Mouse (Mus musculus) C2C12 (cell line): ENCODE measurements around the gene Rhoq. TPM values are rescaled to one million over a fixed set of nuclear protein-coding genes. Genes with fewer than 3 reads are reported as not detected.

Experiments
- H3K27me3 ChIP-seq: one replicate; pipeline ENCODE4 v1.6.1; 2011; ENCODE audit not compliant: control insufficient read depth, insufficient read depth, insufficient read length
- H3K36me3 ChIP-seq: one replicate; pipeline ENCODE4 v1.6.1; 2011; ENCODE audit not compliant: control insufficient read depth, insufficient read depth
- H3K4me3 ChIP-seq: one replicate; pipeline ENCODE4 v1.5.1; 2011; ENCODE audit warnings: mild to moderate bottlenecking, control low read depth; ENCODE audit not compliant: poor library complexity, insufficient read depth, severe bottlenecking
- H3K79me2 ChIP-seq: one replicate; pipeline ENCODE4 v1.6.1; 2011; ENCODE audit not compliant: control insufficient read depth, insufficient read depth
- H3K79me3 ChIP-seq: one replicate; pipeline ENCODE4 v1.6.1; 2011; ENCODE audit warnings: low read depth, control low read depth
- H3ac ChIP-seq: one replicate; pipeline ENCODE3; 2011; ENCODE audit warnings: low read depth; ENCODE audit not compliant: control insufficient read depth, insufficient read length
- CEBPB ChIP-seq: IDR thresholded peaks from one replicate; pipeline ENCODE4 v1.6.1; 2011; ENCODE audit warnings: low read depth, mild to moderate bottlenecking, control low read depth, moderate library complexity
- CTCF ChIP-seq: IDR thresholded peaks from one replicate; pipeline ENCODE4 v1.5.1; 2011; ENCODE audit not compliant: control insufficient read depth, insufficient read depth, insufficient read length
- FOSL1 ChIP-seq: IDR thresholded peaks from one replicate; pipeline ENCODE4 v1.8.0; 2011; ENCODE audit warnings: mild to moderate bottlenecking, low read length; ENCODE audit not compliant: poor library complexity, insufficient read depth, severe bottlenecking
- MAX ChIP-seq: IDR thresholded peaks from one replicate; pipeline ENCODE4 v1.6.1; 2011; ENCODE audit warnings: mild to moderate bottlenecking, control low read depth
- MYOD1 ChIP-seq: IDR thresholded peaks from one replicate; pipeline ENCODE4 v1.6.1; 2011; ENCODE audit warnings: low read depth; ENCODE audit not compliant: control insufficient read depth, insufficient read length
- MYOG ChIP-seq: IDR thresholded peaks from one replicate; pipeline ENCODE4 v1.6.1; 2011; ENCODE audit not compliant: control insufficient read depth, insufficient read length; ENCODE audit errors: extremely low read depth
- USF1 ChIP-seq: IDR thresholded peaks from one replicate; pipeline ENCODE4 v1.6.1; 2011; ENCODE audit warnings: low read depth, mild to moderate bottlenecking, control low read depth, moderate library complexity
- polyA plus RNA-seq: library from polyadenylated mRNA; unstranded; fragments of >200 nt; fragmentation: generic; extraction: Trizol; gene quantifications from one replicate; pipeline ENCODE4 v1.2.1, GENCODE M21; 2012; ENCODE audit warnings: missing spikeins

Gene Rhoq
- polyA plus RNA-seq, 1 experiment: 10.5 TPM

- TF ChIP-seq CEBPB (no peak), MYOD1 (no peak), MYOG (no peak), USF1 (no peak), MAX (no peak), CTCF (no peak), FOSL1 (no peak)
- Histone ChIP-seq H3K79me3 (no peaks in the 10 kb centered on the region), H3K36me3 (no peaks in the 10 kb centered on the region), H3K79me2 (no peaks in the 10 kb centered on the region), H3ac (no peak overlapping the region), H3K4me3 (no peak overlapping the region), H3K27me3 (no peaks in the 10 kb centered on the region)
These were observed 81.9 kb downstream of the Rhoq start for GRCm38 (mm10) chr17:87044796-87045195.

Other genes starting within 250 kb of the Rhoq start
- 0.05 TPM for gene Epas1, start 209.4 kb upstream of the Rhoq start, polyA plus RNA-seq
- gene Tmem247, start 45.7 kb upstream of the Rhoq start, polyA plus RNA-seq: not detected
- gene Atp6v1e2, start 15.2 kb upstream of the Rhoq start, polyA plus RNA-seq: not detected
- 29.5 TPM for gene Pigf, start 62.3 kb downstream of the Rhoq start, polyA plus RNA-seq
- gene Cript, start 62.5 kb downstream of the Rhoq start, polyA plus RNA-seq: 45.5 TPM
- 20.1 TPM for gene Socs5, start 144.6 kb downstream of the Rhoq start, polyA plus RNA-seq